Mouse (Mus musculus) liver, postnatal 0 days (tissue): ENCODE results near the gene Ldah. TPM values are rescaled to one million over a fixed set of nuclear protein-coding genes. Genes with fewer than 3 reads are reported as not detected.

Experiments used
- ATAC-seq: fragments of 200-750 bp; cut with Nextera tagmentation; 2 replicates; pipeline ENCODE4 v1.8.0; 2017; ENCODE audit warnings: mild to moderate bottlenecking, moderate library complexity
- DNase-seq: peaks from one replicate; pipeline ENCODE4 v3.0.0-alpha.2; 2016
- H3K27ac ChIP-seq: fragments of 300-500 bp; sonication (generic); 2 replicates; pipeline ENCODE4 v1.5.1; 2014; ENCODE audit warnings: antibody characterized with exemption, moderate library complexity, mild to moderate bottlenecking, low read depth
- H3K27me3 ChIP-seq: fragments of 300-500 bp; sonication (generic); 2 replicates; pipeline ENCODE4 v1.6.1; 2014; ENCODE audit warnings: low read length, control low read depth, mixed read lengths; ENCODE audit not compliant: insufficient read depth
- H3K36me3 ChIP-seq: fragments of 300-500 bp; sonication (generic); replicated peaks from 2 replicates; pipeline ENCODE4 v1.6.1; 2014; ENCODE audit warnings: mild to moderate bottlenecking, control low read depth, low read length, moderate library complexity, mixed read lengths; ENCODE audit not compliant: insufficient read depth
- H3K4me1 ChIP-seq: fragments of 300-500 bp; sonication (generic); 2 replicates; pipeline ENCODE4 v1.6.1; 2014; ENCODE audit warnings: antibody characterized with exemption, mild to moderate bottlenecking, control low read depth; ENCODE audit not compliant: insufficient read depth
- H3K4me2 ChIP-seq: fragments of 300-500 bp; sonication (generic); 2 replicates; pipeline ENCODE4 v1.6.1; 2014; ENCODE audit warnings: low read depth, mild to moderate bottlenecking, low read length, moderate library complexity, mixed read lengths
- H3K4me3 ChIP-seq: fragments of 300-500 bp; sonication (generic); 2 replicates; pipeline ENCODE4 v1.5.1; 2014; ENCODE audit warnings: low read depth, low read length
- H3K9ac ChIP-seq: fragments of 300-500 bp; sonication (generic); replicated peaks from 2 replicates; pipeline ENCODE4 v1.6.1; 2014; ENCODE audit warnings: mild to moderate bottlenecking, moderate library complexity
- H3K9me3 ChIP-seq: fragments of 300-500 bp; sonication (generic); 2 replicates; pipeline ENCODE4 v1.6.1; 2016; ENCODE audit warnings: mild to moderate bottlenecking, control low read depth, low read length, mixed read lengths
- CTCF ChIP-seq: sonication (generic); IDR thresholded peaks from 2 replicates; pipeline ENCODE4 v1.5.1; 2016; ENCODE audit warnings: antibody characterized with exemption, low read depth
- EP300 ChIP-seq: IDR thresholded peaks from 2 replicates; pipeline ENCODE4 v1.6.1; 2016; ENCODE audit warnings: antibody characterized with exemption, low read depth, mild to moderate bottlenecking
- WGBS: fragments of 180-500 bp; shearing (Covaris S2); extraction: QIAGEN DNeasy Blood & Tissue Kit; methylation state at CpG from one replicate; pipeline ENCODE4 v1.1.7; 2014; ENCODE audit not compliant: insufficient replicate concordance; 5-methylcytosine and 5-hydroxymethylcytosine counted together
- polyA plus RNA-seq: library from polyadenylated mRNA; unstranded; fragments of >200 nt; fragmentation: Nextera tagmentation; extraction: Ambion mirVana; gene quantifications from 2 replicates; pipeline ENCODE4 v1.2.1, GENCODE M21; 2015

Ldah gene
- polyA plus RNA-seq, 1 experiment from 2014 or later: 23.9 TPM

DNA sequence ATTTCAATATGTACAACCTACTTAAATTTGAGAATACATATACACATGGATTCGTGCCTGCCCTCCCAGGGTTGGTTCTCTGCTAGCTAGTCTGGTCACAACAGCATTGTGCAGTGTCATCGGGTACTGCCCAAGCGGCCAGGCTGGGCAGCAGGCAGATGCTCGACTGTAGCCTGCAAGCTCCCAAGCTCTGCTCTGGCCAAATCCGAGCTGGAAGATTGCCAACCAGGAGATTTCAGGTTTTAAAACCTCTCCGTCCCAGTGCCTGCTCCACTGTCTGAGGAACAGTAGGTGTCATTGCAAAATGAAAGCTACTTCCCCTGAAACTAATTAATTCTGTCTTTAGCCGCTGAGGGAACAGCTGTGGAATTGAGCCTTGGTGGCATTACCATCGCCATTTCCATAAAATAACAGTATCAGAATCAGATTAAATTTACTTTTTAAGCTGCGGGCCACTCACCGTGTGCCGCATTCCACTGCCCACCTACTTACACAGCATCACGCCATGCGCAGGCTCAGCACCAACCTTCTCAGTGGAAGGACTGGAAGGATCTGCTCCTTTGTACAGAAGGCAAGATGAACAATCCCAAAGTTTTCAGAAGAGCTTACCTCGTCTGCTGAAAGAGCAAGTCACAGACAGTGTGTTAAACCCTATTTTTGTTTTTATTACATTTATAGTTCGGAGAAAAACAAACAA, 83.4 kb downstream of the Ldah start:
- Histone ChIP-seq H3K4me2 (no peak overlapping the region), H3K36me3 (no peaks in the 10 kb centered on the region), H3K9ac (no peak overlapping the region), H3K27me3 (peaks cover 11% of the 10 kb centered on the region), H3K27ac (no peak overlapping the region), H3K9me3 (no peaks in the 10 kb centered on the region), H3K4me1 (no peaks in the 10 kb centered on the region), H3K4me3 (no peak overlapping the region)
- TF ChIP-seq EP300 (no peak), CTCF (no peak)
- WGBS: 71% methylated on average over 15 of the region's 15 CpGs
- no peak for DNase-seq
- no peak for ATAC-seq

DNA sequence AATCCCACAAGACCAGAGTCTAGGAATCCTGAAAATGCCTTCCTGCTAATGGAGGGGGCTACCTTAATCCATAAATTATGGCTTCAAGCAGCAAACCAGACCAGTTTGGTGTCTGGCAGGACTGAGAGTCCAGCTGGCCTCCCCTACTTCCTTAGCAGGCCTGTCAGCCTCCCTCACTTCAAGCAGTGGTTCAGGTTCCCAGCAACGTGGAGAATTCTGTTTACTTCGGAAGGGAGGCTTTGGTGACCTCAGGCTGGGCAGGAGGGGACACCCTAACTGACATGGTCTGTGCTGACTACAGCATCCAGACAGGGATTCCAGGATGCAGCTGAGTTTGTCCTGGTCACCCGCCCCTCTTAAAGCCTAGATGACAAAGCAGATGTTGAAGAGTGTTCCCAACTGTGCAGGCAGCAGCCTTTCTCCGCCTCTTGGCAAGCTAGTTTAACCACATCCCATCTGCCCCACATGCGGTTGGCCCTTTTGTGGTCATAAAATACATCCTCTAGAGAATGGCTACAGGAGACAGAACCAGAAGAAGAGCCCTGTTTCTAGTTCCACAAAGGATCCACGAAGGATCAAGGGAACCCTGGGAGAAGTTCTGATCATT, 87.5 kb downstream of the Ldah start:
- TF ChIP-seq CTCF: no peak
- no peak for TF ChIP-seq EP300
- H3K4me1 ChIP-seq: 0 out of 2 replicates have a peak, but pooled peaks cover 3% of the 10 kb centered on the region
- no peak overlapping the region for H3K4me2 ChIP-seq
- no peak for ATAC-seq
- peaks cover 50% of the 10 kb centered on the region for H3K27me3 ChIP-seq
- H3K36me3 ChIP-seq: no peaks in the 10 kb centered on the region
- no peak overlapping the region for H3K9ac ChIP-seq
- H3K27ac ChIP-seq: no peak overlapping the region
- DNase-seq: no peak
- 19% methylated on average over 6 of the region's 6 CpGs for WGBS
- H3K9me3 ChIP-seq: no peaks in the 10 kb centered on the region
- H3K4me3 ChIP-seq: no peak overlapping the region

DNA sequence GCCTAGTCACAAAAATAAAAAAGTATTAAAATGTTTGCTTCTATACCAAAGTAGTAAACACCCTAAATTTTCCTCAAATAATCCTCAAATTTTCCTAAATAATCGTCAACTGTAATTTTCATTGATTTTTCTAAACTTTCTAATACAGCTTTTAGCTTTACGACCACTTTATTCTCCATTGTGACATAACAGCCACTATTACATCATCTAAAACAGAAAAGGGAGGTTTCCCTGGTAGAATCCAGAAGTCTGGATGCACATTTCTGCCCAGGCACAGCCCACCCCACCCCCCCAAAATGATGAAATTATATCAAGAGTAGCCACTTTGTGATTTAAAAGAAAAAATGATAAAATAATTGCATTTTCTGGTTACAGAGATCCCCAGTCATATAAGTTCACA, 88.2 kb downstream of the Ldah start:
- ATAC-seq: no peak
- Histone ChIP-seq H3K9ac (no peak overlapping the region), H3K27ac (no peak overlapping the region), H3K27me3 (peaks cover 57% of the 10 kb centered on the region), H3K4me2 (no peak overlapping the region), H3K4me3 (no peak overlapping the region), H3K4me1 (0 out of 2 replicates have a peak, but pooled peaks cover 3% of the 10 kb centered on the region), H3K9me3 (no peaks in the 10 kb centered on the region), H3K36me3 (no peaks in the 10 kb centered on the region)
- 57% methylated on average over 2 of the region's 2 CpGs for whole genome bisulfite sequencing
- no peak for TF ChIP-seq CTCF
- no peak for TF ChIP-seq EP300
- no peak for DNase-seq

DNA sequence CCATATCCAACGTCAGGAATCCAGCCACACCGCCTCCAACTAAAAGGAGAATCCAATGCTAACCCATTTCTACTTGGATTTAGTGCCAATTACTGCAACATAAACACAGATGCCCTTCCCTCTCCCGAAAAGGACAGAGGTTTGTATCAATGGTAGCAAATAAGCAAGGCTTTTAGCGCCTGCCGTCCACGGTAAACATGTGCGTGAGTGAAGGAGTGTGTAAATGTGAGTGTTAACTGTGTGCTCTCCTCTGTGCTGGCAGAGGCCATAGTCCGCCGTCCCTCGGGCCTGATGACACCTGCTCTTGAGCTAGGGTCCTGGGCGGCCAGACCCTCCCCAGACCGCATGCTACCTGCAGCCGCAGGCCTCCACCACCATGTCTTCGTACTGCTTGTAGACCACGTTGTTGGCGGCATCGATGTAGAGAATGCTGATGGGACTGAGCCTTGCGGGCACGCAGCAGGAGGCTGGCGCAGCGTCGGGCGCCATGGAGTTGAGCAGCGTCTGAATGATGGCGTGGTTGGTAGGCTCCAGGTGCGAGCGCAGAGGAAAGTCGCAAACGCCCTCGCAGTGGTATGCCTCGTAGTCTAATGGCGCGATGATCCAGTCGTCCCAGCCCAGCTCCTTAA, 89.8 kb downstream of the Ldah start:
- H3K4me1 ChIP-seq: peaks cover 9% of the 10 kb centered on the region
- no peak overlapping the region for H3K9ac ChIP-seq
- no peak for TF ChIP-seq CTCF
- no peak for TF ChIP-seq EP300
- DNase-seq: no peak
- no peak overlapping the region for H3K27ac ChIP-seq
- H3K4me2 ChIP-seq: peak overlapping the region; percentile 58
- H3K27me3 ChIP-seq: peaks cover 73% of the 10 kb centered on the region
- ATAC-seq: no peak
- no peaks in the 10 kb centered on the region for H3K9me3 ChIP-seq
- WGBS: 8% methylated on average over 34 of the region's 34 CpGs
- H3K36me3 ChIP-seq: no peaks in the 10 kb centered on the region
- peak overlapping the region; percentile 27; the same call in 1 of the 2 replicates for H3K4me3 ChIP-seq

DNA sequence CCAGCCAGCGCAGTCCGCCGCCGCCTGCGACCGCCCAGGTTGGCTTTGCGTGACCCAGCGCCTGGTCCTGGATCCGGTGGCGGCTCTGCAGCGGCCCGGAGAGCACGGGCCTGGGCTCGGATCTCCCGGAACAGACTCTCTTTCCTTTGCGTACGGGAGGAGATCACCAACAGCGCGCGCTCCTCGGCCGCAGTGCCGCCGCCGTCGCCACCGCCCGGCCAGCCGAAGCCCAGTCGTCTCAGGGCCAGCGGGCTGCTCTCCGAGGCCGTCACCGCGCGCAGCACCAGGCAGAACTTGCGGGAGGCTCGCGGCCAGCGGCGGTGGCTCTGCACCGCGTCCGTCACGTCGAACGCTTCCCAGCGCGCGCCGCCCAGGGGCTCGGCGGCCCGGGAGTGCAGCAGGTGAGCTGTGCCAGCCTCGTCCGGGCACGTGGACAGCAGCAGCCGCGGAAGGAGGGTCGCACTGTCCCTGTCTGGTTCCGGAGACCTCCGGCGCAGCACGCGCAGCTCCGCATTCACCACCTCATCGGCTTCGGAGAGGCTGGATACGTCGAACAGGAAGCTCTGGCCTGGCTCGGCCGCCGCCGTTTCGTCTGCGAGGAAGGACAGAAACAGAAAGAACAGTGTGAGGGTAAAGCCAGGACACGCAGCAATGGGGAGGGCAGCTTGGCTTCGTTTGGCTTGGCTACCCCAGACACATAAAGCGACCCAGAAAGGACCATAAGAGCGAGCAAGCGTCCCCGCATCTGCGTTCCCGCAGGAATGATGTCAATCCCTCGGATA, 90.6 kb downstream of the Ldah start:
- Histone ChIP-seq H3K27ac (no peak overlapping the region), H3K36me3 (no peaks in the 10 kb centered on the region), H3K4me2 (peak overlapping the region; percentile 58), H3K4me3 (peak overlapping the region; percentile 27), H3K9ac (no peak overlapping the region), H3K9me3 (no peaks in the 10 kb centered on the region), H3K27me3 (peaks cover 80% of the 10 kb centered on the region), H3K4me1 (peaks cover 9% of the 10 kb centered on the region)
- DNase-seq (no peak), ATAC-seq (no peak)
- WGBS: 4% methylated on average over 79 of the region's 85 CpGs
- TF ChIP-seq EP300 (no peak), CTCF (no peak)
